Mouse (Mus musculus): ENCODE data around the gene Ndp.

Ndp gene

GRCm38 (mm10) chrX:16911241-16911873, at the start of gene Ndp:
Ndp (minus strand) TSS chrX:16911774.
- DNase-seq (ENCODE audit: low spot score in 2 of 2): no peak

GRCm38 (mm10) chrX:16954767-16955166, 43.2 kb upstream of the Ndp start:
- DNase-seq (ENCODE audit: low spot score in 2 of 2): no peak

- DNase-seq (ENCODE audit: low spot score in 2 of 2): no peak
These were observed 6.4 kb upstream of the Ndp start for GRCm38 (mm10) chrX:16918006-16918405.

- no peak for DNase-seq (ENCODE audit: low spot score in 2 of 2)
These were observed 1.5 kb upstream of the Ndp start for GRCm38 (mm10) chrX:16913118-16913517.

GRCm38 (mm10) chrX:16911911-16912310, 337 bp upstream of the Ndp start:
- no peak for DNase-seq (ENCODE audit: low spot score in 2 of 2)

GRCm38 (mm10) chrX:16910211-16911095, 1.1 kb downstream of the Ndp start:
- DNase-seq (ENCODE audit: low spot score in 2 of 2): no peak

GRCm38 (mm10) chrX:16908652-16909051, 2.9 kb downstream of the Ndp start:
- DNase-seq (ENCODE audit: low spot score in 2 of 2): no peak

GRCm38 (mm10) chrX:16907554-16907953, 4.0 kb downstream of the Ndp start:
- no peak for DNase-seq (ENCODE audit: low spot score in 2 of 2)

- no peak for DNase-seq (ENCODE audit: low spot score in 2 of 2)
These were observed 17.0 kb downstream of the Ndp start for GRCm38 (mm10) chrX:16894377-16895175.

GRCm38 (mm10) chrX:16867640-16868314, 43.8 kb downstream of the Ndp start:
- DNase-seq (ENCODE audit: low spot score in 2 of 2): no peak

GRCm38 (mm10) chrX:16860244-16860643, 51.3 kb downstream of the Ndp start:
- DNase-seq (ENCODE audit: low spot score in 2 of 2): no peak

- DNase-seq (ENCODE audit: low spot score in 2 of 2): no peak
These were observed 65.5 kb downstream of the Ndp start for GRCm38 (mm10) chrX:16846034-16846433.

- DNase-seq (ENCODE audit: low spot score in 2 of 2): no peak
These were observed 70.1 kb downstream of the Ndp start for GRCm38 (mm10) chrX:16841443-16841842.

GRCm38 (mm10) chrX:16837293-16837692, 74.3 kb downstream of the Ndp start:
- no peak for DNase-seq (ENCODE audit: low spot score in 2 of 2)

GRCm38 (mm10) chrX:16836488-16837082, 75.0 kb downstream of the Ndp start:
- no peak for DNase-seq (ENCODE audit: low spot score in 2 of 2)

Data from thymus, postnatal 10 days (tissue).